Mouse (Mus musculus) liver, postnatal 0 days (tissue): ENCODE results near the gene Hat1.

ENCODE experiments used
- CTCF ChIP-seq: sonication (generic); IDR thresholded peaks from 2 replicates; pipeline ENCODE4 v1.5.1; 2016; ENCODE audit warnings: antibody characterized with exemption, low read depth
- EP300 ChIP-seq: IDR thresholded peaks from 2 replicates; pipeline ENCODE4 v1.6.1; 2016; ENCODE audit warnings: antibody characterized with exemption, low read depth, mild to moderate bottlenecking

DNA sequence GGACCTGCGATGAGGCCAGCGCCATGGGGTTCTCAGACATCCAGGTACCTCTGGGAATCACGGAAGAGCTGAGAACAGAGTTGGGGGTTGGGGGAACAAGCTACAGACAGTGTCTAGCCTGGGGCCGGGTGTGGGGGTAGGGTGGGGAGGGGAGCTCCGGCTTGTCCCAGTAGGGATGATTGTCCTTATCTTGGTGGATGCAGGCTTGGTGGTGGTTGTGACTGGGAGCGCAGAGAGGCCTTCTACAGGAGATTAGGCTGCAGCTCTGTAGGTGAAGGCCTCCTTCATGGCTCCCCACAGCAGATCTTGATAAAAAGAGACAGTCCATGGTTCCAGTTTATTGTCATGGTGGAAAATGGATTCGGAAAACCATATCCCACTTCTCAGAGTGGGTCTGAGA, 72.8 kb downstream of the Hat1 start:
- TF ChIP-seq CTCF (no peak), EP300 (peak; percentile 91)
